Mouse (Mus musculus): ENCODE measurements around the gene Meis1. TPM values are rescaled to one million over a fixed set of nuclear protein-coding genes. Genes with fewer than 3 reads are reported as not detected.

Gene Meis1
- total RNA-seq, 4 experiments from 2014 or later: 47.3 to 67.8 (median 55.1) TPM

DNA sequence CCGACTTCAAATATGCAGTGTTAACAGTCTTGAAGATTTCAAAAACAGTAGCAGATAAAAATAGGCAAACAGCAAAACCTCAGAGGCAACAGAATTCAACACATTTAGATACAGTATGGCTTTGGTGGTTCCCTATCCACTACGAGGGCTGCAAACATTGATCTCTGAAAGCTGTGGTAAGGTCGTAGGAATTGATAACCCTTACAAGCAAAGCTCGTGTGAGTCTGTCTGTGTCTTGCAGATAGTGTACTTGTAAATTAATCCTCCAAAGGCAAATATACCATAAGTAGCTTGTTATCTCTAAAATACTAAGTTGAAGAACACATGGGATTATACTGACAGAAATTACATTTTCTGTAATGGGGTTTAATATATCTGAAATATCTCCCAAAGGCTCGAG, 114.5 kb downstream of the Meis1 start:
- DNase-seq: no peak

DNA sequence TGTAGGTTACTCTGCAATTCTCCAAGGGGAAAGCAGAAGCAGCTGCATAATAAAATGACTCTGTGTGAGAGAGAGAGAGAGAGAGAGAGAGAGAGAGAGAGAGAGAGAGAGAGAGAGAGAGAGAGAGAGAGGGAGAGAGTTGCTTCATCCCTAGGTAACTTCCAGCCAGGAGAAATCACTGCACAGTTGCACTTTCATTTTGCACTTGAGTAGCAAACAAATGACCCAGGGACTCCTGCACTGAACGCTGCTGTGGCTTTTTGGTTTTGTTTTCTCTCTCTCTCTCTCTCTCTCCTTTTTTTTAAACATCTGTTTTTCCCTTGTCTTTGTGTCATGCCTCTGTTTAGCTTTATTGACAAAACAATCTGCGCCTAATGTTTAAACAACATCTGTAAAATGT, 118.3 kb downstream of the Meis1 start:
- no peak for DNase-seq

- no peak for DNase-seq
Measured at GRCm38 (mm10) chr11:18898862-18899261, 119.9 kb downstream of the Meis1 start.

- no peak for DNase-seq
Measured at GRCm38 (mm10) chr11:18897921-18898646, 120.7 kb downstream of the Meis1 start.

- no peak for DNase-seq
Measured at GRCm38 (mm10) chr11:18897250-18897649, 121.5 kb downstream of the Meis1 start.

DNA sequence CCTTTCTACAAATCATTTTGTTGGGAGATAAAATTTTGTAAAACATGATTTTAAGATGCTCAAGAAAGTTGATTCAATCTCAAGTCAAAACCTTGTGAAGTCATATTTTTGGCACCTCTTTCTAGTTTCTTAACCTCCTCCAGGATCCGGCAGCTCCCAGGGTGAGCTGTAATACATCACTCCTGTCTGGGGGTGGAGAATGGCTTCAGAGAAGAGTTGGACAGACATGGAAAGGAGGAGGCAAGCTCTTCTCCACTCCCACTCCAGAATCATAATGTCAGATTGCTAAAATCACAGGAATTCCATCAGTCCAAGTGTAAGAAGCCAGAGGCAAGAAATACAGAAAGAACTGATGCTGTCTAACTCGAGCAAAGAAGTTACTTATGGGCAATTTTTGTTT, 126.3 kb downstream of the Meis1 start:
- DNase-seq: no peak

- no peak for DNase-seq
Measured at GRCm38 (mm10) chr11:18889139-18889538, 129.6 kb downstream of the Meis1 start.

DNA sequence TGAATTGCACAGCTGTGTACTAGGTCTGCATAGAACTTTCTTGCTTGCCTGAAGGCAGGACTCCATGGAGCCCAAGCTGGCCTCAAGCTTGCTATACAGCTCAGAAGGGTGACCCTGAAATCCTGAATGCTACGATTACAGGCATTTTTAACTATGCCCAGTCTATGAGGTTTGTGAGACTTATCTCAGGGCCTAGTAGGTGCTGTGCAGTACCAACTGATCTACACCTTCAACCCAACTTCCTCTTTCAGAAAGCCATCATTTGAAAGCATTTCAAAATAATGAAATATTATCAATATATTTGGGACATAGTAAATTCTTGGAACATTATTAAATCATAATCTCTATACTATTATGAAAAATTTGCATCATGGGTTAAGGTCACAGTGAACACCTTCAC, 130.1 kb downstream of the Meis1 start:
- DNase-seq: no peak

DNA sequence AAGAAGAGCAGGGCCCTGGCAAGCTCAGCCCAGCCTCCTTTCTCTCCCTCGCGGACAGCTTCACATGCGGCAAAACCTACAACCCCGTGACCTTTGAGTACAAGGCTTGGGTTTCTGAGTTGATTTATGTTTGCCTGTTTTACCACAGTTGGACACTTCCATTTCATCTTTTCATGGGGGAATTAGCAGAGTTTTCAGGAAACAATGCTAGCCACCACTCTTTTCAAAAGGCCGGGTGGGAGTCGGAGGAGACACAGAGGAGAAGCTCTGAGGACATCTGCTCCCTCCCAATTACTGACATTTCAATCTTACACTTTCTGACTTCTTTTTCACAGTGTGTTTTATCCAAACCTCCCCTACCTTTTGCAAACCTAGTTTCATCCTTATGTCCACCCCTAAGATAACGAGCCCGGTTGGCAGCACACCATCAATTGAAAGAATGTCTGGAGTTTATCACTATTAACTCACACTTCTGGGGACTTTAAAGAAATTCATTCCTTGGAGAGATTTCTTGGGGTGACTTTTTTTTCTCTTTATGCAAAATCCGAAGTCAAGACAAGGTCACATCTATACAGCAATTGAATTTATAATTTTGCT, 133.0 kb downstream of the Meis1 start:
- peak; percentile 69 for DNase-seq

- DNase-seq: no peak
Measured at GRCm38 (mm10) chr11:18885036-18885728, 133.6 kb downstream of the Meis1 start.

DNA sequence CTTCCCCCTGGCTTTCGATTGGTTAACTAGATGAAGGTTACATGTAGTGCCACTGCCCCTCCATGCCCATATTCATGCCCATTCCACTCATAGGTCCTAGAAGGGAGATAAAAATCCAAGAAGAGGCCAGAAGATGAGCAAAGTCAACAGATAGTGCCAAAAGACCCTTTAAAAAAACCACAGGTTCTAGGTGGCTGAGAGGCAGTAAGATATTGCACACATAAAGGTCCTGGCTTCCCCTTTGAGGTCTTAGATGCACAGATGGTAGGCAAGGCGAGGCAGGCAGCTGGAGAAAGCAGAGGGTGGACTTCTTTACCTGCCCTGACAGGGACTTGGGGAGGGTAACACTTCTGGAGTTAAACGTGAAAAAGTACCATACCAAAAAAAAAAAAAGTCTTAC, 134.8 kb downstream of the Meis1 start:
- DNase-seq: no peak

DNA sequence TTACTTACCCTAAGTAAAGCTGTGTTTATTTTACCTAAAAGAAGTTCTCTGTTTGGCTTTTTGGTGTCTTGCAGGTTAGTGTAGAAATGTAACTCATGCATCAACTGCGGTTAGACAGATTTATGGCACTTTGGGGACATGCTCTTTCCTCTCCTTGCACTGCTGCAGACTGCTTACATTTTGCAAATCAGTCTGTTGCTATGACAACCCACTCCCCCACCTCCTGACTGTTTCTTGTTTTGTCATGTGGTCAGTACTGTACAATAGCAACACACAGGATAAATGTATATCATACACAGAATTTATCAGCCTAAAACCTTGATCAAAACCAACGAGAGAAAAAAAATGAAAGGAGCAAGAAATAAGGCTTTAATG, 135.3 kb downstream of the Meis1 start:
- peak; percentile 31 for DNase-seq

DNA sequence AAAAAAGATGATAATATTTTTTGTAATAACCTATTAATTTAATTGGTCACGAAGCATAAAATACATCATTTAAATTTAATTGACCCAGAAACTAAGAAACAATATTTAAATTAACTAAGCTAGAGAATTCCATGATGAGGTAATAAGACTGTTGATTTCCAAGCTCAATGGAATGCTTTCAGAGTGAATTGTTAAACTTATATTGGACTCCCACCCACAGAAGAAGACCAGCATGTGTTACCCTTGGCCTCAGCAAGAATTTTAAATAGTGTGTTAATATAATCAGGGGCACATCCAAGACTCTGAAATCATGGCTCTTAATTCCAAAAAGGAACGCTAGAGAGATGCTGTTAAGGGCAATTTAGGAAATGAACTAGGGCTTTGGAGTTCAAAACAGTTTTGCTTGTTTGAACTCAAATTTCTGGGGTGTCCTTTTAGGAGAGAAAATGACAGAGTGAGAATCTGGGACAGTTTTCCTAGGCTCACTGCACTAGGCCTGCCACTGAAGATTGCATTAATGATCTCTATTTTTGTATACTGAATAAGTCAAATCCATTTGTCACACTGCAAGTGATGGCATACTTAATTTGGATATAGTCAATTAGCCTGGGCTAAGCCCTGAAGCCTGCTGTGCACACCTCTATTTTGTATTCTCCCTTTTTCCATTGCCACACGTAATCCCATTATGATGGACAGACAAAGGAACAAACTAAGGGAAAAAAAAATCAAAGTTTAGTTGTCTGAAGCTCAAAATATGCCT, 135.9 kb downstream of the Meis1 start:
- no peak for DNase-seq

- DNase-seq: no peak
Measured at GRCm38 (mm10) chr11:18882315-18882714, 136.5 kb downstream of the Meis1 start.

- no peak for DNase-seq
Measured at GRCm38 (mm10) chr11:18880806-18881205, 138.0 kb downstream of the Meis1 start.

DNA sequence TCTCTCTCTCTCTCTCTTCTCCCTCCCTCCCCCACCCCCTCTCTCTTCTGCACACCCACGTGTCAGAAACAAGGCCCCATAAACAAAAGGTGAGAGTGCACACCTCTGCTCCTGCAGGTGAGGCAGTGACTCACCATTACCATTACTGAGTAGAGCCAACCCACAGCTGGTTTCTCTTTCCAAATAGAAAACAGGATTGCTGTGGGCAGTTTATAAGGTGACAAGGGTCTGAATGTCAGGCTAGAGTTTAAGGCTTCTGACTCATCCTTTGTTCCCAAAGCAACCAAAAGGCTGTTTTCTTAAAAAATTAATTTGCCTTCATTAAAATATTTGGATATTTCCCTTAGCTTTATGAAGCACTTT, 139.3 kb downstream of the Meis1 start:
- no peak for DNase-seq

GRCm38 (mm10) chr11:18878748-18879455, 139.9 kb downstream of the Meis1 start:
- no peak for DNase-seq

DNA sequence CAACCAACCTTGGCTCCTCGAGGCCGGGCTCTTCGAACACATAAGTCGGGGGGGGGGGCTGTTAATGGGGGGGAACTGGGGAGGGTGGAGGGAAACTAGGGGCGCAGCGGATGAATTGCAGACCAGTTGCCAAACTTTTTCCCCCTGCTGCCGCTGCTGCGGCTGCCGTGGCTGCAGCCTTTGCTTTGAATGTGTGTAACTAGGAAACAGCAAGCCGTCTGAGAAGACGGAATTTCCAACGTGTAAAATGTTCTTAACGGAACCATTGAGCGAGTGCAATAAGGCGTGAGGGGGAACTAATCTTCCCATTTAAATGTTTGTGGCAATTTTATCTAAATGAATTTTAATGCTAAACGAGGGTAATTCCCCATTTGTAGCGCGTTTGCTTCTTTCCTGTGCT, 140.8 kb downstream of the Meis1 start:
- no peak for DNase-seq

DNA sequence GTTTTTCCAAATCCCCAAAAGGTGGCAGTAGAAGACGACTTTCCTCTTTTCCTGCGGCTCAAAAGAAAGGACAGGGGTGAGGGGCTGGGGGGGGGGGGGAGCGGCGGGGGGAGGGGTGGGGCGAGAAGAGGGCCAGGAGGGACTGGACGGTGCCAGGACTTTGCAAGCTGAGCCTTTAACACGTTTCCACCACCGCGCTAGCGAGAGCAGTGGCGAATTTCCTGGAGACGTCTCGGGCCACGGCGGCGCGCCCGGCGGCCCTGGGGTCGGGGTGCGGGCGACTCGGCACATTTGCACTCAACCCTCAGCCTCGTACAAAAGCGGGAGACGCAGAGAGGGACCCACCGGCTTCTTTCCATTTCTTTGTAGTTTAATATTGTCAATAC, 141.2 kb downstream of the Meis1 start:
- DNase-seq: peak; percentile 73

GRCm38 (mm10) chr11:18876886-18877625, 141.7 kb downstream of the Meis1 start:
- peak; percentile 55 for DNase-seq

All from adrenal gland, adult 8-10 months (tissue).